In genomic region chr11:108135407-108136159, GRCm38 (mm10) we compare ENCODE assay signal across 8 mouse cellular contexts.
DNase-seq lines count a peak whose midpoint lies in the region; ATAC-seq and TF ChIP-seq lines count a peak whose summit lies in the region.

No protein-coding gene starts in this region.

- H3K9me3 ChIP-seq in lung, postnatal 0 days (ENCODE audit: low read length) = no peaks in the 10 kb centered on the region
- no peaks in the 10 kb centered on the region for H3K9me3 ChIP-seq in embryonic facial prominence, embryonic 10.5 days

- no peak for TF ChIP-seq EP300 in lung, postnatal 0 days (IDR thresholded peaks at IDR 0.05)

- 21% methylated on average over 4 of the region's 4 CpGs for WGBS in lung, postnatal 0 days
- 23% methylated on average over 4 of the region's 4 CpGs for WGBS in embryonic facial prominence, embryonic 10.5 days

- H3K36me3 ChIP-seq in lung, postnatal 0 days (ENCODE audit: insufficient read depth, low read length) = no peaks in the 10 kb centered on the region
- no peaks in the 10 kb centered on the region for H3K36me3 ChIP-seq in embryonic facial prominence, embryonic 10.5 days (replicated peaks)

- no peak overlapping the region for H3K4me2 ChIP-seq in lung, postnatal 0 days (replicated peaks; ENCODE audit: low read depth, low read length)

- peak overlapping the region; percentile 83 for H3K27ac ChIP-seq in gastrocnemius, adult 2 months
- H3K27ac ChIP-seq in lung, postnatal 0 days (ENCODE audit: low read length) = no peak overlapping the region
- no peak overlapping the region for H3K27ac ChIP-seq in embryonic facial prominence, embryonic 10.5 days (replicated peaks)

- no peak for ATAC-seq in lung, postnatal 0 days

- no peak overlapping the region for H3K4me3 ChIP-seq in gastrocnemius, adult 2 months
- H3K4me3 ChIP-seq in lung, postnatal 0 days (ENCODE audit: low read depth, low read length) = no peak overlapping the region
- H3K4me3 ChIP-seq in embryonic facial prominence, embryonic 10.5 days = no peak overlapping the region

- peak; percentile 60 for TF ChIP-seq CTCF in gastrocnemius, adult 2 months (IDR thresholded peaks at IDR 0.05)
- peak; percentile 58 for TF ChIP-seq CTCF in lung, postnatal 0 days (IDR thresholded peaks at IDR 0.05)

- 0 out of 2 replicates have a peak, but pooled peaks cover 1% of the 10 kb centered on the region for H3K4me1 ChIP-seq in lung, postnatal 0 days (ENCODE audit: insufficient read depth, low read depth, low read length)
- H3K4me1 ChIP-seq in embryonic facial prominence, embryonic 10.5 days = peaks cover 15% of the 10 kb centered on the region

- DNase-seq in gastrocnemius, adult 2 months = peak; percentile 36
- DNase-seq in gastrocnemius, postnatal 36 days = no peak
- DNase-seq in lung, postnatal 0 days (ENCODE audit: low spot score) = no peak
- no peak for DNase-seq in lung, postnatal 14 days
- DNase-seq in embryonic facial prominence, embryonic 10.5 days (ENCODE audit: low spot score) = peak; percentile 42
- DNase-seq in naive thymus-derived CD4-positive, alpha-beta T cell, adult 2 months (ENCODE audit: low read depth) = peak; percentile 26
- DNase-seq in urinary bladder, postnatal 10 days (ENCODE audit: low spot score) = no peak
- DNase-seq in left cerebral cortex, adult 8-10 months (ENCODE audit: low spot score in 2 of 2) = no peak

- H3K9ac ChIP-seq in lung, postnatal 0 days (replicated peaks; ENCODE audit: low read depth) = no peak overlapping the region

- H3K27me3 ChIP-seq in lung, postnatal 0 days (replicated peaks; ENCODE audit: insufficient read depth, low read length) = no peaks in the 10 kb centered on the region
- no peaks in the 10 kb centered on the region for H3K27me3 ChIP-seq in embryonic facial prominence, embryonic 10.5 days (replicated peaks; ENCODE audit: low read depth, poor library complexity, severe bottlenecking)

- intact Hi-C loops in gastrocnemius, adult 2 months (cut with DNase I) = loop anchor here (10.0 kb wide), 1 partner anchor 209 kb away; the partner anchor contains the start of genes Apoh and Prkca
- intact Hi-C loops in gastrocnemius, postnatal 36 days (cut with DNase I) = no loop called here

Comparison
In these comparisons a context has a peak if more than half of its experiments do, and no peak if none do; other contexts are left out.
1. DNase-seq: peak in gastrocnemius, adult 2 months (single experiment), embryonic facial prominence, embryonic 10.5 days (single experiment) and naive thymus-derived CD4-positive, alpha-beta T cell, adult 2 months (single experiment); none in gastrocnemius, postnatal 36 days (0 of 2), lung, postnatal 0 days (single experiment), lung, postnatal 14 days (single experiment), urinary bladder, postnatal 10 days (single experiment) and left cerebral cortex, adult 8-10 months (0 of 2).